Mouse (Mus musculus): ENCODE results near the gene Chat. TPM values are rescaled to one million over a fixed set of nuclear protein-coding genes. Genes with fewer than 3 reads are reported as not detected.
"Not testable (repeated sequence)": the region's sequence is repeated elsewhere in the genome, so short reads cannot be mapped to it uniquely, and the experiment has no call there.

The Chat gene
- polyA plus RNA-seq, 1 experiment: not detected

DNA sequence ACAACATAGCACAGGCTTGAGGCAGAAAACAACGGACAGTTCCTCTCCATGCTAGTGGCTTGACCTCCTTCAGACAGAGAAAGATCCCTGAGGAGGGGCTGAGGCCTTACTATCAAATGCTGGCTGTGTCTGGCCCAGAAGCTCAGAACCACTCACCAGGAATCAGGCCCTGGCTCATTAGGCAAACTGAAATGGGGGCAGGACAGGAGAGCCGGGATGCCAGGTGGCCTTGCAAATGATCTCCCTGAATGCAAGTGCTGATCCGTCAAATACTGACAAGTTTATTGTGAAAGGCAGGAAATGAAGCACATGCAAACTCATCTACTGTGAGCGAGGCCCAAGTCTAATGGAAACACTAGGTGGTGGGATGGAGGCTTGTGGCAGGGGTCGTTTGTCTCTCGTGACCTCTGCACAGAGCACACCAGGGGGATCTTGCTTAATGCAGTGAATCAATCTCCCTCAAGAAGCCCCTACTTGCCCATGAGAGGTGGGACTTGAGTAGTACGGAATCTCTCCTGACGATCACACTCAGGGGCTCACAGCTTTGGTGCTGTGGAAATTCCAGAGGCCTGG lies 36.7 kb downstream of the Chat start:
- no peaks in the 10 kb centered on the region for H3K36me3 ChIP-seq (ENCODE audit: control insufficient read depth, insufficient read depth)
- H3K79me3 ChIP-seq (ENCODE audit: low read depth): no peaks in the 10 kb centered on the region
- H3K79me2 ChIP-seq (ENCODE audit: control insufficient read depth, insufficient read depth): no peaks in the 10 kb centered on the region
- no peak overlapping the region for H3K4me3 ChIP-seq (ENCODE audit: insufficient read depth, poor library complexity, severe bottlenecking)
- TF ChIP-seq FOSL1 (IDR thresholded peaks at IDR 0.05; ENCODE audit: insufficient read depth, low read length, poor library complexity, severe bottlenecking): no peak
- no peak for TF ChIP-seq MYOG (IDR thresholded peaks at IDR 0.05; ENCODE audit: control insufficient read depth, extremely low read depth, insufficient read length)
- no peak overlapping the region for H3ac ChIP-seq (ENCODE audit: control insufficient read depth, insufficient read length, low read depth)
- H3K27me3 ChIP-seq (ENCODE audit: control insufficient read depth, insufficient read depth, insufficient read length): peaks cover 57% of the 10 kb centered on the region

DNA sequence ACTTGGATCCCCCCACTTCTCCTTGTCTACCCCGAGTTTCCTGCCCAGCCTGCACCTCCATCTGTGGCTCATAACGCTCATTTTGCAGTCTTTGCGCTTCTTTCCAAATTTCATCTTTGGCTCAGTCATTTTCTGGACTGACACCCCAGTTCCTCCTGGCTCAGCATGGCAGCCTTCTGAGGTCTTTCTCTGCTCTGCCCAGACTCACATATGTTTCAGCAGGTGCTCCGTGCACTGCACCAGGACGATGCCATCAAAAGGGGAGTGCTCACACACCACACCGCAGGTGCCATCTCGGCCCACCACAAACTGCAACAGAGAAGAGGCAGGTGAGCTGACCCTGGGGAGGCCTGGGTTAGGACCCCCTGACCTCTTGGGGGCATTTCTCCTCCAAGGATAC lies 41.8 kb downstream of the Chat start:
- Histone ChIP-seq H3ac (ENCODE audit: control insufficient read depth, insufficient read length, low read depth) (no peak overlapping the region), H3K79me2 (ENCODE audit: control insufficient read depth, insufficient read depth) (no peaks in the 10 kb centered on the region), H3K4me3 (ENCODE audit: insufficient read depth, poor library complexity, severe bottlenecking) (no peak overlapping the region), H3K36me3 (ENCODE audit: control insufficient read depth, insufficient read depth) (no peaks in the 10 kb centered on the region), H3K79me3 (ENCODE audit: low read depth) (no peaks in the 10 kb centered on the region), H3K27me3 (ENCODE audit: control insufficient read depth, insufficient read depth, insufficient read length) (peaks cover 73% of the 10 kb centered on the region)
- TF ChIP-seq USF1 (IDR thresholded peaks at IDR 0.05; ENCODE audit: low read depth): no peak
- no peak for TF ChIP-seq FOSL1 (IDR thresholded peaks at IDR 0.05; ENCODE audit: insufficient read depth, low read length, poor library complexity, severe bottlenecking)

DNA sequence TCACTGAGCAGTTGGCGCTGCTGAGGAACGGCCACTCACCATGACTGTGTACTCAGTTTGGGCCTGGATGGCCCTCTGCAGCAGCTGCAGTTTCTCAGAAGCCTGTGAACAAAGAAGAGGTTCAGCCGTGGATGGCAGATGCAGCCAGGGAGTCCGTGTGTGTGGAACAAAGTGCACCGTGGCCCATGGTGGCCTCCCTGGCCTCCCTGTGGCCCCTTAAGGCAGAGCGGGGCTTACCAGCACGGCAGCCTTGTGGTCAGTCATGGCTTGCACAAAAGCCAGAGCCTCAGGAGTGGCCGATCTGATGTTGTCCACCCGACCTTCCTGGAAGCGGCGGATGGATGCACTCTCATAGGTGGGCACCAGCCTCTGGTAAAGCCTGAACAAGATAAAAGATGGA lies 47.0 kb downstream of the Chat start:
- Histone ChIP-seq H3K79me3 (ENCODE audit: low read depth) (no peaks in the 10 kb centered on the region), H3K79me2 (ENCODE audit: control insufficient read depth, insufficient read depth) (no peaks in the 10 kb centered on the region), H3K27me3 (ENCODE audit: control insufficient read depth, insufficient read depth, insufficient read length) (peaks cover 33% of the 10 kb centered on the region), H3K36me3 (ENCODE audit: control insufficient read depth, insufficient read depth) (no peaks in the 10 kb centered on the region), H3ac (ENCODE audit: control insufficient read depth, insufficient read length, low read depth) (no peak overlapping the region), H3K4me3 (ENCODE audit: insufficient read depth, poor library complexity, severe bottlenecking) (no peak overlapping the region)
- TF ChIP-seq FOSL1 (IDR thresholded peaks at IDR 0.05; ENCODE audit: insufficient read depth, low read length, poor library complexity, severe bottlenecking): no peak
- no peak for TF ChIP-seq MYOG (IDR thresholded peaks at IDR 0.05; ENCODE audit: control insufficient read depth, extremely low read depth, insufficient read length)

DNA sequence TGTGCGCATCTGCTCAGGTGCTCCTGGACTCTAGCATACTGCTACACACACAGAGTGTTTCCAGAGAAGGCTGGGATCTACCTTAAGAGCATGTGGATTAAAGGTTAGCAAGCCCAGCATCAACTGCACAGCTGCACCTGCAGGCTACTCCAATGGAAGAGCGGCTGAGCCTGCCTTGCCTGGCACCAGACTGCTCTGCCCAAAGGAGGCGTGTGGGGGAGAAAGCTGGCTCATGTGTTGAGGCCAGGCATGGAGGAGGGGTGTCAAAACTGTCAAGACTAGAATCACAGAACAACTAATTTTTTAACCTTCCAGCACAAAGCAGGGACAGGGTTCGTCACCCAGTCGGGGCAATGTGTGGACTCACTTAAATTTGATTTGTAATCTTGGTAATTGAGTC lies 53.7 kb downstream of the Chat start:
- H3K36me3 ChIP-seq (ENCODE audit: control insufficient read depth, insufficient read depth): no peaks in the 10 kb centered on the region
- no peaks in the 10 kb centered on the region for H3K79me2 ChIP-seq (ENCODE audit: control insufficient read depth, insufficient read depth)
- H3K27me3 ChIP-seq (ENCODE audit: control insufficient read depth, insufficient read depth, insufficient read length): peaks cover 19% of the 10 kb centered on the region
- H3ac ChIP-seq (ENCODE audit: control insufficient read depth, insufficient read length, low read depth): no peak overlapping the region
- TF ChIP-seq MYOD1 (IDR thresholded peaks at IDR 0.05; ENCODE audit: control insufficient read depth, insufficient read length, low read depth): no peak
- TF ChIP-seq USF1 (IDR thresholded peaks at IDR 0.05; ENCODE audit: low read depth): no peak
- no peaks in the 10 kb centered on the region for H3K79me3 ChIP-seq (ENCODE audit: low read depth)
- H3K4me3 ChIP-seq (ENCODE audit: insufficient read depth, poor library complexity, severe bottlenecking): no peak overlapping the region

DNA sequence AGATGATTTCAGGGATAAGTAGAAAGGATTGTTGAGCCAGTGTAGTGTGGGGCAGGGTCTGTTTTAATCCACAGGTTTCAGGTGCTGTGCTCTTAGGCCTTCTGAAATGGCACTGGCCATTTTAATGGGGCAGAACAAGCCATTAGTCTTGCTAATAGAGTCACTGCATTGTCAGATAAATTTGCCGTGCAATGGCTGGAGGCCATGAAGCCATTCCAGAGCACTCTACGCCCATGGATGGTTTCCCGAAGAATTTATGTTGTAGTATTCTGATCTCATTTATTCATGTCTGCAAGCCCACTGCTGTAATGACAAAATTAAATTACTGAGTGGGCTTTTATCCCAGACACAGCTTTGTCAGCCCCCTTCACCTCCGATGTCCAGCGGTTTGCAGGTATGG lies 55.7 kb downstream of the Chat start:
- H3K79me2 ChIP-seq (ENCODE audit: control insufficient read depth, insufficient read depth): no peaks in the 10 kb centered on the region
- no peak overlapping the region for H3ac ChIP-seq (ENCODE audit: control insufficient read depth, insufficient read length, low read depth)
- no peaks in the 10 kb centered on the region for H3K36me3 ChIP-seq (ENCODE audit: control insufficient read depth, insufficient read depth)
- no peak for TF ChIP-seq CTCF (IDR thresholded peaks at IDR 0.05; ENCODE audit: control insufficient read depth, insufficient read depth, insufficient read length)
- TF ChIP-seq MAX (IDR thresholded peaks at IDR 0.05): no peak
- no peak for TF ChIP-seq USF1 (IDR thresholded peaks at IDR 0.05; ENCODE audit: low read depth)
- TF ChIP-seq FOSL1 (IDR thresholded peaks at IDR 0.05; ENCODE audit: insufficient read depth, low read length, poor library complexity, severe bottlenecking): no peak
- no peak for TF ChIP-seq CEBPB (IDR thresholded peaks at IDR 0.05; ENCODE audit: low read depth)
- no peak for TF ChIP-seq MYOD1 (IDR thresholded peaks at IDR 0.05; ENCODE audit: control insufficient read depth, insufficient read length, low read depth)
- TF ChIP-seq MYOG (IDR thresholded peaks at IDR 0.05; ENCODE audit: control insufficient read depth, extremely low read depth, insufficient read length): no peak
- no peaks in the 10 kb centered on the region for H3K79me3 ChIP-seq (ENCODE audit: low read depth)
- no peak overlapping the region for H3K4me3 ChIP-seq (ENCODE audit: insufficient read depth, poor library complexity, severe bottlenecking)
- H3K27me3 ChIP-seq (ENCODE audit: control insufficient read depth, insufficient read depth, insufficient read length): peaks cover 26% of the 10 kb centered on the region

DNA sequence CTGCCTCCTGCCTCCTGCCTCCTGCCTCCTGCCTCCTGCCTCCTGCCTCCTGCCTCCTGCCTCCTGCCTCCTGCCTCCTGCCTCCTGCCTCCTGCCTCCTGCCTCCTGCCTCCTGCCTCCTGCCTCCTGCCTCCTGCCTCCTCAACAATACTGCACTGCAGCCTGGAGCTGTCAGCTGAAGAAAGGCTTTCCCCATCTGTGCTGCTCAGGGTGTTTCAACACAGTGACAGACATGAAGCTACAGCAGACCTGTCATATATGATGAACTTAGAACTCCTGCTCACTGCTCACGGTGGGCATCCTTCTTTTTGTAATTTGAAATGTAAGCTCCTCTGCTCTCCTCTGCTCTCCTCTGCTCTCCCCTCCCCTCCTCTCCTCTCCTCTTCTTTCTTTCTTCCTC lies 60.4 kb downstream of the Chat start:
- H3K4me3 ChIP-seq (ENCODE audit: insufficient read depth, poor library complexity, severe bottlenecking): not testable (repeated sequence)

DNA sequence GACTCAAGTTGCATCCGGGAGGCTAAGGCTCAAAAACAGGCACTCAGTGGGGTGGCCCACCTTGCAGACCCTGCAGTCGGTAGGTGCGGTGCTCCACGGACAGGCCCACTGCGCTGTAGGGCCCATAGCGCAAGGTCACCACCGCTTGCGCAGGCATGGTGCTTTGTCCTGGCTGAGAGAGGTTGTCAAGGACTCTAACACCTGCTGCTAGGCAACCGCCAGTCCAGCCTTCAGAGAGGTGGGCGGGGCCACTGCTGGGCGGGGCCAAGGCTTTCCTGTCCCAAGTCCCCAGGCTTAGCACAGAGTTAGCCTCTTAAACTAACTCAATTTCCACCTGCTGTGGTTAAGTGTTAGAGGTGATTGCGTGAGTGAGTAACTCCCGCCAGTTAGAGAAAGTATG lies 77.6 kb downstream of the Chat start, which contains the start of gene 1700024G13Rik:
Gene 1700024G13Rik (minus strand): TSS at position 196 of the 400 bp plus-strand sequence.
- H3K4me3 ChIP-seq (ENCODE audit: insufficient read depth, poor library complexity, severe bottlenecking): no peak within 1 kb of the TSS

More for the DNA sequence above, 60.4 kb downstream of the Chat start:
- peaks cover 20% of the 10 kb centered on the region for H3K27me3 ChIP-seq (ENCODE audit: control insufficient read depth, insufficient read depth, insufficient read length)
- not testable (repeated sequence) for H3K79me2 ChIP-seq (ENCODE audit: control insufficient read depth, insufficient read depth); H3K79me3 ChIP-seq (ENCODE audit: low read depth); H3K36me3 ChIP-seq (ENCODE audit: control insufficient read depth, insufficient read depth); H3ac ChIP-seq (ENCODE audit: control insufficient read depth, insufficient read length, low read depth)

More for the DNA sequence above, 77.6 kb downstream of the Chat start, which contains the start of gene 1700024G13Rik:
- Histone ChIP-seq H3K79me2 (ENCODE audit: control insufficient read depth, insufficient read depth) (no peaks in the 10 kb centered on the region), H3K36me3 (ENCODE audit: control insufficient read depth, insufficient read depth) (no peaks in the 10 kb centered on the region), H3K79me3 (ENCODE audit: low read depth) (no peaks in the 10 kb centered on the region), H3ac (ENCODE audit: control insufficient read depth, insufficient read length, low read depth) (no peak within 1 kb of the TSS), H3K27me3 (ENCODE audit: control insufficient read depth, insufficient read depth, insufficient read length) (peaks cover 43% of the 10 kb centered on the region)
- no peak for TF ChIP-seq MAX (IDR thresholded peaks at IDR 0.05)
- TF ChIP-seq MYOG (IDR thresholded peaks at IDR 0.05; ENCODE audit: control insufficient read depth, extremely low read depth, insufficient read length): no peak
- no peak for TF ChIP-seq CTCF (IDR thresholded peaks at IDR 0.05; ENCODE audit: control insufficient read depth, insufficient read depth, insufficient read length)
